Mouse (Mus musculus): ENCODE results near the gene Cant1. TPM values are rescaled to one million over a fixed set of nuclear protein-coding genes. Genes with fewer than 3 reads are reported as not detected.

Cant1 gene
- polyA plus RNA-seq (2016; fragmentation: Nextera tagmentation; extraction: Ambion mirVana) = 29.3 and 30.9 TPM in 2 replicates

- H3K27me3 ChIP-seq = peaks cover 3% of the 10 kb centered on the region
- WGBS = under 1% methylated on average over 49 of the region's 50 CpGs
- H3K36me3 ChIP-seq = peaks cover 22% of the 10 kb centered on the region; the same call in 1 of the 2 replicates
- H3K27ac ChIP-seq (replicated peaks) = peak within 1 kb of the TSS; percentile 65
- H3K4me1 ChIP-seq = peaks cover 36% of the 10 kb centered on the region
- H3K4me3 ChIP-seq = peak within 1 kb of the TSS; percentile 93
- peak within 1 kb of the TSS; percentile 97 for H3K4me2 ChIP-seq (replicated peaks)
- peak; percentile 92 for ATAC-seq (ENCODE audit: low FRiP score, low read depth)
- peak within 1 kb of the TSS; percentile 96 for H3K9ac ChIP-seq (replicated peaks)
- no peaks in the 10 kb centered on the region for H3K9me3 ChIP-seq
Observed at GRCm38 (mm10) chr11:118418834-118419504, at the start of gene Cant1. Cant1 (minus strand) TSS chr11:118419086.

- no peaks in the 10 kb centered on the region for H3K9me3 ChIP-seq
- no peaks in the 10 kb centered on the region for H3K36me3 ChIP-seq
- 47% methylated on average over 11 of the region's 11 CpGs for WGBS
- H3K4me1 ChIP-seq = peaks cover 8% of the 10 kb centered on the region; the same call in 1 of the 2 replicates
- H3K4me3 ChIP-seq = no peak overlapping the region
- no peak overlapping the region for H3K9ac ChIP-seq (replicated peaks)
- no peaks in the 10 kb centered on the region for H3K27me3 ChIP-seq
- H3K27ac ChIP-seq (replicated peaks) = no peak overlapping the region
- no peak overlapping the region for H3K4me2 ChIP-seq (replicated peaks)
- ATAC-seq (ENCODE audit: low FRiP score, low read depth) = no peak
Observed at GRCm38 (mm10) chr11:118467441-118468035, 48.7 kb upstream of the Cant1 start.

GRCm38 (mm10) chr11:118460280-118460679, 41.4 kb upstream of the Cant1 start:
- no peaks in the 10 kb centered on the region for H3K36me3 ChIP-seq
- H3K9ac ChIP-seq (replicated peaks) = no peak overlapping the region
- peaks cover 8% of the 10 kb centered on the region; the same call in 1 of the 2 replicates for H3K27me3 ChIP-seq
- H3K4me2 ChIP-seq (replicated peaks) = no peak overlapping the region
- no peaks in the 10 kb centered on the region for H3K4me1 ChIP-seq
- H3K9me3 ChIP-seq = no peaks in the 10 kb centered on the region
- no peak for ATAC-seq (ENCODE audit: low FRiP score, low read depth)
- H3K4me3 ChIP-seq = no peak overlapping the region
- no peak overlapping the region for H3K27ac ChIP-seq (replicated peaks)
- 56% methylated on average over 6 of the region's 6 CpGs for WGBS

DNA sequence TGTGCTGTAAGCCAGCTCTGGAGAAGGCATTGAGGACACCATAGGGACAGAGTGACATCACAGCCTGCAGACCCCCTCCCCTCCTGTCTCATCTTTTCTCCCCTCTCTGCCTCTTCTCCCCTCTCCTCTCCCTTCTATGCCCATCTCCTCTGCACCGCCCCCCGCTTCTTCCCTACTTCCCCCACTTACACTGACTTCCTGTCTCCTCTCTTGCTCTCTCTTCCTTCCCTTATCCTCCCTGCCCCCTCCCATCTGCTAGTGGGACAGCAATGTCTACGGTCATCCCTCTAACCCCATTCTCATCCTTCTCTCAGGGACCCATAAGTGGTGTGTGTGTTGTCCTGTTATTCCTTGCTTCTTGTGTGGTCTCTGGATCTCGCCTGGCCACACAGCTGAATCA, 40.6 kb upstream of the Cant1 start:
- Histone ChIP-seq H3K4me1 (no peaks in the 10 kb centered on the region), H3K27ac (replicated peaks) (no peak overlapping the region), H3K4me2 (replicated peaks) (no peak overlapping the region), H3K27me3 (peaks cover 8% of the 10 kb centered on the region; the same call in 1 of the 2 replicates), H3K4me3 (no peak overlapping the region), H3K36me3 (no peaks in the 10 kb centered on the region), H3K9ac (replicated peaks) (no peak overlapping the region), H3K9me3 (no peaks in the 10 kb centered on the region)
- ATAC-seq (ENCODE audit: low FRiP score, low read depth) = no peak
- 78% methylated on average over 4 of the region's 4 CpGs for WGBS

DNA sequence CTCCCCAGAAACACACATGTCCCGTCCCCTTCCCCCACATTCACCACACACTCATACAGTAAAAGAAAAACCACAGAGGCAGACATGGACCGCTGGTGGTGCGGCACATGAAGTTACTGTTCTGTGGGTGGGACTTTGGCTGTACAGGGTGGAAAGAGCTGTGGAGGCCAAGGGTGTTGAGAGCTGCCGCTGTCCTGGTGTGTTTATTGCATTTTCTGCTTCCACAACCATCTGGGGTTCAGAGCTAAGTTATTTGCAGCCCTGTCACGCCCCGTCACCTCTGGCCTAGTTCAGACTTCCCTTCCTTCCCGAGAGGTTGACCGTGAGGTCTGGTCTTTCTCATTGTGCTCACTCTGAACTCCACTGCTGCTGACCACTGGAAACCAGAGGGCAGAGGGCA, 40.2 kb upstream of the Cant1 start:
- Histone ChIP-seq H3K36me3 (no peaks in the 10 kb centered on the region), H3K4me1 (no peaks in the 10 kb centered on the region), H3K27ac (replicated peaks) (no peak overlapping the region), H3K9ac (replicated peaks) (no peak overlapping the region), H3K9me3 (no peaks in the 10 kb centered on the region), H3K27me3 (peaks cover 8% of the 10 kb centered on the region; the same call in 1 of the 2 replicates), H3K4me2 (replicated peaks) (no peak overlapping the region), H3K4me3 (no peak overlapping the region)
- no peak for ATAC-seq (ENCODE audit: low FRiP score, low read depth)
- 69% methylated on average over 8 of the region's 8 CpGs for WGBS

DNA sequence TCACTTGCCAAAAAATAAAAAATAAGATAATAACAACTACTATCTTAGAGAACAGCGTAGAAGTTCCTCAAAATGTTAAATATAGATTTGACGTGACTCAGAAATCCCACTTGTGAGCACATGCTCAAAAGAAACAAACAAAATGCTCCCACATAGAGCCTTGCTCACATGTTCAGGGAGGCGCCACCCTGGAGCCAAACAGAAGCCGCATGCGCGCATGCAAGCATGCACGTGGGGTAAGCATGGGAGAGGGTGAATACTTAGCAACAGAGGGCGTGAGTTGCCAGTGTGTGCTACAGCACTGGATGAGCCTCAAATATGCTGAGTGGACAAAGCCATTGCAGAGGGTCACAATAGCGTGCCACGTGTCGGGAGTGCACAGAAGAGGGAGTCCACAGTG, 38.1 kb upstream of the Cant1 start:
- WGBS = 79% methylated on average over 11 of the region's 11 CpGs
- no peak for ATAC-seq (ENCODE audit: low FRiP score, low read depth)

GRCm38 (mm10) chr11:118455788-118456187, 36.9 kb upstream of the Cant1 start:
- Histone ChIP-seq H3K9ac (replicated peaks) (no peak overlapping the region), H3K4me2 (replicated peaks) (no peak overlapping the region), H3K36me3 (no peaks in the 10 kb centered on the region), H3K27ac (replicated peaks) (no peak overlapping the region), H3K4me1 (no peaks in the 10 kb centered on the region), H3K4me3 (no peak overlapping the region), H3K9me3 (no peaks in the 10 kb centered on the region), H3K27me3 (peaks cover 12% of the 10 kb centered on the region; the same call in 1 of the 2 replicates)
- ATAC-seq (ENCODE audit: low FRiP score, low read depth) = no peak
- WGBS = 89% methylated on average over 6 of the region's 6 CpGs

More for the DNA sequence above, 38.1 kb upstream of the Cant1 start:
- H3K27me3 ChIP-seq = peaks cover 8% of the 10 kb centered on the region; the same call in 1 of the 2 replicates
- no peaks in the 10 kb centered on the region for H3K9me3 ChIP-seq
- H3K27ac ChIP-seq (replicated peaks) = no peak overlapping the region
- H3K4me1 ChIP-seq = no peaks in the 10 kb centered on the region
- no peaks in the 10 kb centered on the region for H3K36me3 ChIP-seq
- no peak overlapping the region for H3K9ac ChIP-seq (replicated peaks)
- H3K4me3 ChIP-seq = no peak overlapping the region
- no peak overlapping the region for H3K4me2 ChIP-seq (replicated peaks)

- no peak overlapping the region for H3K27ac ChIP-seq (replicated peaks)
- no peaks in the 10 kb centered on the region for H3K9me3 ChIP-seq
- WGBS = 77% methylated on average over 11 of the region's 11 CpGs
- H3K9ac ChIP-seq (replicated peaks) = no peak overlapping the region
- no peak for ATAC-seq (ENCODE audit: low FRiP score, low read depth)
- H3K4me1 ChIP-seq = no peaks in the 10 kb centered on the region
- H3K27me3 ChIP-seq = peaks cover 12% of the 10 kb centered on the region; the same call in 1 of the 2 replicates
- no peaks in the 10 kb centered on the region for H3K36me3 ChIP-seq
- no peak overlapping the region for H3K4me2 ChIP-seq (replicated peaks)
- no peak overlapping the region for H3K4me3 ChIP-seq
Observed at GRCm38 (mm10) chr11:118453886-118454671, 35.2 kb upstream of the Cant1 start.

GRCm38 (mm10) chr11:118452955-118453354, 34.1 kb upstream of the Cant1 start:
- Histone ChIP-seq H3K36me3 (no peaks in the 10 kb centered on the region), H3K4me3 (no peak overlapping the region), H3K27me3 (peaks cover 15% of the 10 kb centered on the region; the same call in 1 of the 2 replicates), H3K27ac (replicated peaks) (no peak overlapping the region), H3K9me3 (no peaks in the 10 kb centered on the region), H3K4me1 (no peaks in the 10 kb centered on the region), H3K9ac (replicated peaks) (no peak overlapping the region), H3K4me2 (replicated peaks) (no peak overlapping the region)
- 62% methylated on average over 2 of the region's 2 CpGs for WGBS
- no peak for ATAC-seq (ENCODE audit: low FRiP score, low read depth)

DNA sequence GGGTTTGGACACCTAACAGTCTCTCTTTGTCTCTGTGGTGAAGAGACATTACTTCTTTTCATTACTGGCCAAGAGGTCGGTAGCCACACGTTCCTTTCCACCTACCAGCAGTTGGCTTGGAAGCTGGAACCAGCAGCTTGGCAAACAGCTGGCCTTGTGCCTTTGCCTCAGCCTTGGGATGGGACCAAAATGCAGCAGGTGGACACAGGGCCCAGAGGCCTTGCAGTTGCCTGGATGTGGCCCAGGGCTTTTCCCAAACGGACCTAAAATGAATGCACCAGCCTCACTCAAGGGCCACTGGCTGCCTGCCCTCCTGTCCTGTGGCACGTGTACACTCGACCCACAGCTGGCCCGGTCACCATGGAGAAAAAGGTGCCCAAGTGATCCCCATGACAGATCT, 32.3 kb upstream of the Cant1 start:
- peaks cover 8% of the 10 kb centered on the region; the same call in 1 of the 2 replicates for H3K27me3 ChIP-seq
- no peak overlapping the region for H3K4me2 ChIP-seq (replicated peaks)
- H3K4me1 ChIP-seq = no peaks in the 10 kb centered on the region
- no peak overlapping the region for H3K4me3 ChIP-seq
- no peak overlapping the region for H3K9ac ChIP-seq (replicated peaks)
- H3K9me3 ChIP-seq = no peaks in the 10 kb centered on the region
- 89% methylated on average over 6 of the region's 6 CpGs for whole genome bisulfite sequencing
- H3K27ac ChIP-seq (replicated peaks) = no peak overlapping the region
- ATAC-seq (ENCODE audit: low FRiP score, low read depth) = no peak
- H3K36me3 ChIP-seq = no peaks in the 10 kb centered on the region

DNA sequence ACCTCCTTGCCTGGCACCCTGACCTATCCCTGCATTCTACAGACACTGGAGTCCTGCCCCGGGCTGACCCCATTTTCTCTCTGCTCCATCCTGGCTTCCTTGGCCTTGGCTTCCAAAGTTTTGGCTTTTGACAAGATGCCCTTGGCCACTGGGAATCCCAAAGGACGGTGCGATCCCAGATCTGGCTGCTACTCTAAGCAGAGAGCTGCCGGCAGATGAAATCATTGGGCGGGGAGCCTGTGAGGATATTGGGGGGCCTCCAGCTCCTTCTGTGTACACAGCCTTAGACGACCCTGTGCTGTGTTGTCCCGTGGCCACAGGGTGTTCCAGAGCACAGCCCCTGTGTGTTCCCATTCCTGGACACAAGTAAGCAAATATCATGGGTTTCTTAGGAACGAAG, 29.5 kb upstream of the Cant1 start:
- Histone ChIP-seq H3K4me3 (no peak overlapping the region), H3K36me3 (no peaks in the 10 kb centered on the region), H3K4me2 (replicated peaks) (no peak overlapping the region), H3K9me3 (no peaks in the 10 kb centered on the region), H3K9ac (replicated peaks) (no peak overlapping the region), H3K27me3 (peaks cover 26% of the 10 kb centered on the region), H3K4me1 (0 out of 2 replicates have a peak, but pooled peaks cover 2% of the 10 kb centered on the region), H3K27ac (replicated peaks) (no peak overlapping the region)
- ATAC-seq (ENCODE audit: low FRiP score, low read depth) = no peak
- 88% methylated on average over 8 of the region's 8 CpGs for WGBS

DNA sequence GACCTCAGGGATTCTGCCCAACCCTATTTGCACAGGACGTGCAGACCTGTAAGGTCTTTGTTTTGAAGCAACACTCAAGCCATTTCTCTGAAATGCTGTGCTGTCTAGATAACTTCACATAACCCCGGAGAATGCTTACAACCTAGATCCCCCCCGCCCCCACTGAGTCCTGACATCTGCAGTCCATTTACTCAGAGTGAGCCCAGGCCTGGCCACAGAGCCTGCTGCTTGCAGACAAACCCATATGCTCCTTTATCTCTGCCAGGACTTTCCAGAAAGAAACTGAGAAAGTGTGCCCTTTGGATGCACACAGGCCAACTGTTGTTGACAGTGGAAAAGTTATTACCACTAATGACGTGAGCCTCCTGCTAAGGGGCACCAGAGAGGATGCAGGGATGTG, 28.5 kb upstream of the Cant1 start:
- no peak overlapping the region for H3K4me3 ChIP-seq
- no peaks in the 10 kb centered on the region for H3K9me3 ChIP-seq
- H3K9ac ChIP-seq (replicated peaks) = no peak overlapping the region
- ATAC-seq (ENCODE audit: low FRiP score, low read depth) = no peak
- peaks cover 26% of the 10 kb centered on the region for H3K27me3 ChIP-seq
- no peaks in the 10 kb centered on the region for H3K36me3 ChIP-seq
- no peak overlapping the region for H3K4me2 ChIP-seq (replicated peaks)
- 0 out of 2 replicates have a peak, but pooled peaks cover 2% of the 10 kb centered on the region for H3K4me1 ChIP-seq
- WGBS = 72% methylated on average over 4 of the region's 4 CpGs
- H3K27ac ChIP-seq (replicated peaks) = no peak overlapping the region

Data from midbrain, embryonic 12.5 days (tissue).